Mouse (Mus musculus) cerebellum, adult 8-10 months (tissue): Measurements from ENCODE around the gene Ptpn14.

Experiments used
- DNase-seq: peaks from one replicate; pipeline ENCODE4 v3.0.0; 2022

Ptpn14 gene

GRCm38 (mm10) chr1:189814385-189814784 is 86.3 kb downstream of the Ptpn14 start:
- DNase-seq, result no peak

- DNase-seq, result no peak
These were observed 89.0 kb downstream of the Ptpn14 start for GRCm38 (mm10) chr1:189817089-189817488.

DNA sequence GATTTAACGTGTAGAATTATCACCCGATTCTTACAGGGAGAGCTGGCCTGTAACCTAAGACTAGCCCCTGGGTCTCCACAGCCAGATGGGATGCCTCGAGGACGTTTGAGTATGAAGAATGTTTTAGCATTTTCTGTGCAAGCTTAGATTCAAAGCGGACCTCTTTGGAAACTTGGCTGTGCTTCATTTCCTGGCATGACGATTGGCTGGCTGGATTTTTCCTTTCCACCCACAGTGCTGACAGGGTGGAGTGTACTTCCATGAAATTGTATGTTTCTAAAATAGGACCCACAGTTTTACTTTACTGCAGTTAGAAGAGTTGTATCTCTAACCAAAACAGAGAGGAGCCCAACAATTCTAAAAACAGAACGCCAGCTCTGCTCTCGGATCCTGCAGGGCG is 89.7 kb downstream of the Ptpn14 start:
- DNase-seq, result no peak

DNA sequence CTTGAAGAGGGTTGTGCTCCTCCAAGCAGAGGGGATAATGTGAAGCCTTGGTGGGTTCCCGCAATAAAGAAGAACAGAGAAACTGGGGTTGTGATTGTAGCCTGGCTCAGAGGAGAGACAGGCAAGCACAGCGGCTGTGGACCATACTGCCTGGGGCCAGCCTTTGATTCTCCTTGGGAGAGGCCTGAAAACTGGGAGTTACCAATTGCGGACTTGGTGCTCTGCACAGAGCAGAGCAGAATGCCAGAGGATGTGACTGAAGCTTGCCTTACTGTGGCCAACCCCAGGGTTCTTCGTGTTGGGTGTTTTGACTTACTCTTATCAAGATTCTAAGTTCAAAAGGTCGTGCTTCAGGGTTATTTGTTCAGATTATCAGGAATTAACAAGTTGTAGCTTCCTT is 92.0 kb downstream of the Ptpn14 start:
- DNase-seq, result no peak

DNA sequence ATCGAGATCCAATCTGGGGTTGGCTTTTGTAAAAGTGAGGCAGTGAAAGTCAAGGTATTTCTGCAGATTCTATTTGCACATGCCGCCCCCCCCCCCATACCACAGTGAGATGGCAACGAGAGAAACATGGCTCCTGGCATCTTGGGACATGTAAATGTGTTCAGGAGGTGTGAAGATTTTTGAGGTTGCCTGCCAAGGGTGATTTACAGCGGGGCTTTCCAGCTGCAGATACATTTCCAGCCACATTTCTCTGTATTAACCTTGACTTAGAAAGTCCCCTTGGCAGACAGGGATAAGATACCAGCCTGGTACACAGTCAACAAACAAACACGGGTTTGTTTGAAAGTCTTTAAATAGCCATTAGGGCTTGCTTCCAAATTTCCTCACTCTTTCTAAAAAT is 96.4 kb downstream of the Ptpn14 start:
- DNase-seq, result no peak

DNA sequence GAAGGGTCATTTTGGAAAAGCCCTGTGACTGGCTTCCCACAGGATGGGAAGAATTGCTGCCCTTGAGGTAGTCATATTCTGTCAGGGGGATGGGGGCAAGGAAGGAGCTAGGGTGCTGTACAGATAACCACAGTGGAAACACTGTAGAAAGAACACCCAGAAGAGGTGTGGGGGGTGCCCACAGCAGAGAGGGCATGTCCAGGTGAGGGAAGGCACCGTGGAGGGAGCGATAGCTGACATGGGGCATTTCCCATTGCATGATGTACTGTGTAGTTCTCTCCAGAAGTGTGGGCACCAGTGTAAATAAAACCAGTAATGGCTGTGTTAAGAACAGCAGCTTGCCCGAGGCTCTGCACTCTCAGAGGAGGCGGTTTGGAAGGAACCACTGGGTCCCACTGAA is 102.3 kb downstream of the Ptpn14 start:
- DNase-seq, result no peak

DNA sequence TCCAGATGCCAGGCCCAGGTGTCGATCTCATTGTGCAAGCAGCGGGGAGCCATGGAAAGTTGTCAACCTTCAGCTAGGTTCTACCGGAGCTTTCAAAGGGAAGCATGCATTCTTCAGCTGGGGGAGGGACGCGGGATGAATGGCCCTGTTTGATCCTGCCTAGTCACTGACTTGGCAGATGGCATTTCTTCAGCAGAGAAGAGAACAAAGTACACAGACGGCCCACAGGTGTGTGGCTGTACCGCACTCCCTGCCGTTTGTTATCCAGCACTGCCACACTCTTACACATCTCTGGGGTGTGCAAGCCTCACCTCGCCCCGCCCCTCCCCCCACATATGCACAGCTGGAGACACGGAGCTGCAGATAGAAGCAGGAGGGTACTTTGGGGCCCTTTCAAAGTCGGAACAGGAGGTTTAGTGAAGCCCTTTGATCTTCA is 102.7 kb downstream of the Ptpn14 start:
- no peak for DNase-seq

- no peak for DNase-seq
These were observed 105.3 kb downstream of the Ptpn14 start for GRCm38 (mm10) chr1:189833351-189833750.

DNA sequence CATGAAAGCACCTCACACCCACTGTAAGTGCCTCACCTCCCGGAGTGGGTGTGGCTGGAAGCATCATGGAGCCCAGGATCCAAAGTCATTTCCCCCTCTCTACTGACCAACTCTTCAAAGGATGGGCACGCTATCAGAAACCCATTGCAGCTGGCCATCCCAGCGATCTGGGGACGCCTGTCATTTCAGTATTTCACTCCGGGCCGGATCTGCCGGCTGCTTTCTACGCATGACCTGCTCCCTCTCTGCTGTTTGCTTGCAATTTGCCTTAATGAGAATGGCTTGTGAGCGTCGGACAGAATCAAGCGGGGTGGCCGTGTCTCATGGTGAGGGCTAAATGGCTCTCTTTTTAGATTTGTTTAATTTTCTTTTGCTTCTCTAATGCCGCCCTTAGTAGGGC is 106.1 kb downstream of the Ptpn14 start:
- no peak for DNase-seq

DNA sequence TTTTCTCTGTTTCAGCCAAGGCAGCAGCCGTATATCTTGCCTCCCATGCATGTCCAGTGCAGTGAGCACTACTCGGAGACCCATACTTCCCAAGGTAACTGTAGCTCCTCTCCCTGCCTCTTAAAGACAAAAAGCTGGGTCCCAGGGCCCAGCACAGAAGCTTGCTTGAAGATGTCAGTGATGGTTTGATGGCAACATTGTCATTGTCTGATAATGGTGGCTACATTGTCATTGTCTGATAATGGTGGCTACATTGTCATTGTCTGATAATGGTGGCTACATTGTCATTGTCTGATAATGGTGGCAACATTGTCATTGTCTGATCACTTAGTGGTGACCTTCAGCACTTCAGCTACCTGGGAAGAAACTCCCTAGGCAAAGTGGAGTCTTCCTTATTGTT is 118.3 kb downstream of the Ptpn14 start:
- DNase-seq, result no peak

- no peak for DNase-seq
These were observed 121.5 kb downstream of the Ptpn14 start for GRCm38 (mm10) chr1:189849550-189849949.

DNA sequence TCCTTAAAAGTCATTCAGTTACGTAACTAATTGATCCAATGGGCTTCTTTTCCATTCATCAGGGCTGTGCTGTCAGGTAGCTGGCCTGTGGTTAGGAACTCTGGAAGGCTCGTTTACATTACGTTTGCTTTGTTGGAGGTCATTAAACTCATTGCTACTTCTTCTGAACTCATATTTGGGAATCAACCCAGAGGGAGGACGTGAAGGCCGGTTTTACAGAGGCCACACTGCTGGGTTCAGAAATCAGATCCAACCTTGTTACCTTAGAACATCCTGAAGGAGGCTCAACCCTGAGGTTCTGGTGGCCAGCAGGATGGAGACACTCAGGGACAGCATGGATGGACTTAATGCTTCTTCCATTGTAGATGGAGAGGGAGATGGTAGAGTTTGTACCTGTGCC is 124.0 kb downstream of the Ptpn14 start:
- no peak for DNase-seq

DNA sequence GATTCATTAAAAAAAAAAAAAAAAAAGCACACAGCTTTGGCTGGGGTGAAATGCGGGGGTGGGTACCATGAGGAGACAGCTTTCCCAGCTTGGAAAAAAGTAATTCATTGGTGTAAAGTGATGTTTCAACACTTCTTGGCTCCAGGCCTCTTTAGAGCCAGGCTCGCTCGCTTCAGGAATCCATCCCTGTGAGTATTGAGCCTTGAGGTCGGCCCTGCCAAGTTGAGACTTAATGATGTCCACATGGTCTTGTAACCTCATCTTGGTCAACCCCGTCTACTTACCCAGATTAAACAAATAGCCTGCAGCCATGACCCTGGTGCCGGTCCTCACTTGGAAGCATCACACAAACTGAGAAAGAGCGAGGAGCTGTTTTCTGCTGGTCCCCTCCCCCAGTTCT is 124.4 kb downstream of the Ptpn14 start:
- DNase-seq, result no peak

GRCm38 (mm10) chr1:189854646-189855045 is 126.6 kb downstream of the Ptpn14 start:
- no peak for DNase-seq

DNA sequence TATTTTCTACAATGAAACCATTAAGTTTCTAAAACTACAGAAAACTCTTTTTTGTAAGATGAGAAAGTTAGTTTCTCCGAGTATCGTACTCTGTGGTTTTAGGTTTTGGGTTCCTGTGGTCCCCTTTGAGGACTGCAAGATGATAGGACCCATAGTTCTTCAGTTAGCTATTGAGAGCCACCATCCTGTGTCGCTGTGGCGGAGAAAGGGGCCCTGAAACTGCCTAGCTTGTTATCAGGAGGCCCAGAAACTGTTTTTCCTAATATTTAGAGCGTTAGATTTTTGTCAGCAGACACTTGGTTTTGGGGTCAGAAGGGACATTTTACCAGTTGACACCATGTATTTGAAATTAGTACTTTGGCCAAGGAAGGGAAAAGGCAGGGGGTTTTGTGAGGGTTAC is 127.7 kb downstream of the Ptpn14 start:
- no peak for DNase-seq

- DNase-seq, result no peak
These were observed 130.3 kb downstream of the Ptpn14 start for GRCm38 (mm10) chr1:189858377-189858776.

DNA sequence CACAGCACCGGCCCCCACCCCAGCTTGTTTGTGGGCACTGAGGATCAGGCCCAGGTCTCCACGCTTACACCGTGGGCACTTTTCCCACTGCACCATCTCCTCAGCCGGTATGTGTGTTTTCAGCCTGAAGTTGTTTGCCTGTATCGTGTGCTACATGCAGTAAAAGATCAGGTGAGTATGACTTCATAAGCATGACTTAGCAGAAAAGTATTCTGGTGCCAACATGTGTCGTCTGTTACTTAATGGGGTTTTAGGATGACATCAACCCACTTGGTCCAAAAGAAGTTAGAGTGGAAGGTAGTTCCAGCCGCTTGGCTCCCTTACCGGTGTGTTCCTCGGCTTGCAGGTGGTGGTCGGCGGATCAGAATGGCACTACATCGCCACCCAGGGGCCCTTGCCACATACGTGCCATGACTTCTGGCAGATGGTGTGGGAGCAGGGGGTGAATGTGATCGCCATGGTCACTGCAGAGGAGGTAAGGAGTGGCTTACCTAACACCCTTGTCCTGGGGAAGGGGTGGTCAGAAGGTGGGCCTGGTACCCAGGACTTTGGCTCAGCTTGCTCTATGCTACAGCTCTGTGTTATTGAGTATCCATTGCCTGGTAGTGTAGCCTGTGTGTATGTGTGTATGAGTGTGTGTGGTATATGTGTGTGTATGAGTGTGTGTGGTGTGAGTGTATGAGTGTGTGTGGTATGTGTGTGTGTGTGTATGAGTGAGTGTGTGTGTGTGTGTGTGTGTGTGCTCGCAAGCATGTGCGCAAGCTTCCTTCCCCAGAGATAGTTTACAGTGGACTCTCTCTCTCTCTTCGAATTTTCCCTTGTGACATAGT is 132.3 kb downstream of the Ptpn14 start:
- no peak for DNase-seq

DNA sequence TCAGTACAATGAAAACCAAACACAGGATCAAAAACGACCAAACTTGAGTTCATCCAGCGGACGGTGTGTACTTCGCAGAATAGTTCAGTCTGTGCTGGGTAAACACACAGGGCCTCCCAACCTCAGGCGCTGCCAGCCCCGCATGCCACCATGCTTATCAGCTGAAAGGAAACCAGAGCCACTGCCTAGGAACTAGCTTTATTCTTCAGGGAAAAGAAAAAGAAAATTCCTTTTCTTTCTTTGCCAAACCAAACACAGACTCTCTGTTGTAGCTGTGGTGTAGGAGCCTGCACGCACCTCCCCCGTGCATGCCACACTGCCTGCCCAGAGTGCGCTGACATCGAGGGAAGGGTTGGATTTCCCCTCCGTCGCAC is 132.9 kb downstream of the Ptpn14 start:
- DNase-seq, result no peak

GRCm38 (mm10) chr1:189863727-189864126 is 135.7 kb downstream of the Ptpn14 start:
- DNase-seq, result no peak

DNA sequence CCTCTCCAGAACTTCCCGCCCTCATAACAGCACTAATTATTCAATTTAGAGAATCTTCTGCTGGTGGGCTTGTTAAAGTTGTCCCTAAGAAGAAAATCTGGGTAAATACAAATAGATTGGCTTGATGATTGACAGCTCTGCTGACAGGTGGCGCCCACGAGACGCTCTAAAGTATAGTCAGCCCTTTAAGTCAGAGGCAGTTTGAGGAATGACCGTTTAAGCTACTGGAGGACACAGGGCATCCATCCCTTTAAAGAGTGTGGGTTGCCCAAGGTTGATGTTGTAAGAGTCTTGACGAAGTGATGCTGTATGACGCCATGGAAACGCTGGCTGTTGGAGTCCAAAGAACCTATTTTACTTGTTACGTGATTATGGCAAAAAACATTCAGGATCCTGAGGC is 136.2 kb downstream of the Ptpn14 start:
- no peak for DNase-seq

DNA sequence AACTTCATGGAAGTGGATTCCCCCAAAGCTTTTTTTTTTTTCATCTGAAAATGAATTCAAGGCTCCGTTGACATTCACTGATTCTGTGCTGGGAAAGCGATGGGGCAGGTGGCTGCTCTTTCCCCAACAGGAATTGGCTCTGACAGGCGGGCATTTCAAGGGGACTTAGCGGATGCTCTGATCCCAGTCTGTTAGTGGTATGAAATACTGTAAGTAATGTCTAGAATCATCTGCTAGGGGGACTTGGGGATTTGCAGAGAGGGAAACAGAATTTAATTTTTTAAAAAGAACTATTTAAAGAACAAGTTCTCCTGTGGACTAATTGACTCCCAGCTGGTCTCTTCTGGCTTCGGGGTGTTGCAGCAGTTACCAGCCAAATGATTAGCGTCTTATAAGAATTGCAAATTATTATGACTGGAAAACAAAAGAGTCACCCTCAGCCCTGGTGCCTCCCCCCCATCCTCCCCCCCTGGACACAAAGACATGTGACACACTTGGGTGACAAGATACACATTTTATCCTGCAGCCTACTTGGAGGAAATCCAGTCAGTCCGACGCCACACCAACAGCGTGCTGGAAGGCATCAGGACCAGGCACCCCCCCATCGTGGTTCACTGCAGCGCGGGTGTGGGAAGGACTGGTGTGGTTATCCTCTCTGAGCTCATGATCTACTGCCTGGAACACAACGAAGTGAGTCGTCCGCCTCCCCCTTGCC is 136.9 kb downstream of the Ptpn14 start:
- no peak for DNase-seq

DNA sequence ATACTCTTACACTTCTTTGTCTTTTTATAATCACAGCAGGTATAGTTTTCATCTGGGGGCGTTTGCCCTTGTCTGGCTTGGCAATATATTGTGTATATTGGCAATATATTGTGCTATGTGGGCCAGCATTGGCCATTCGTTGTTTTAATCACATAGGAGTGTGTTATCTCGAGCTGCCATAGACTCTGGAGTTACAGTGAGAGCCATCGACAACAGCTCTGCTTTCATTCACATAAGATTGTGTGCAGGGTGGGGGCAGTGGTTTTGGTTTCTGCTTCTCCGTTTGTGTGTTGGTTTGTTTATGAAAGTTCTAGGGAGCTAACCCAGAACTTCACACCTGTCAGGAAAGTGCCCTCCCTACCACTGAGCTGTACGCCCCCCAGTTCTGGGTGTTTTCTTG is 138.6 kb downstream of the Ptpn14 start:
- no peak for DNase-seq

DNA sequence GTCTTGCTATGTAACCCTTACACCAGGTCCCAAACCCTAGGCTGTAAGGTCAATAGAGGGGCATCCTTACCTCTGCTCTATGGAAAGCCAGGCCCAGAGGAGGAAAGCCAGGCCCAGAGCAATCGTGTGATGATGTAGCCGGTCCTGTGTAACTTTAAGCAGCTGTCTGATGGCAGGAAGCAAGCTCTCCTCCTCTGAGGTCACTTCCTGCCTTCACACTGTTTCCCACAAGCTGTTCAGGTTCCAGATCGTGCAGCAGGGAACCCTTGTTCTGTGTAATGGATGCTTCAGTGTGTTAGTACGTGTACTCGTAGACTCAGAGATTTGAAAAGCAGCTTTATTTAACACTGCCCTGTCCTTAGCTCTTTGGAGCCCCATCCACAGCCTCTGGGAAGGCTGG is 139.0 kb downstream of the Ptpn14 start:
- DNase-seq, result no peak

DNA sequence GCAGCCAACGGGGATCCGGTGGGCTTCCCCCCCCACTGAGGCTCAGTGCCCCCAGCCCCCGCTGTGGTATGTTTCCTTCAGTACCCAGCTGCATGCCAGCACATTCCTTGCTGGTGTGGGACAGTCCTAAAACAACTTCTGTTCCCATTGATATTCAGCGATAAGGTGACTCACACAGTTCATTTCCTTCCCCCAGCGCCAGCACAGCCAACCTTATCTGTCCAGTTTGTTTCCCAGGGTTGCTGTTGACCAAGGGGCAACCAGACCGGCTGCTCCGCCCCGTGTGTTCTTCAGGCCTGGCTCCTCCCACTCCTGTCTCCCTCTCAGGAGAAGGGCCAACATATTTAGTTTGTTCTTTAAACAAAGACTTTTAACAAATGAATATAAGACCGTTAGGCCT is 139.4 kb downstream of the Ptpn14 start:
- DNase-seq, result no peak

GRCm38 (mm10) chr1:189868036-189868435 is 140.0 kb downstream of the Ptpn14 start:
- no peak for DNase-seq
